Mouse (Mus musculus) spleen, adult 18-20 months (tissue): ENCODE data around the gene Tpm3.

ENCODE experiments used
- DNase-seq, 2 experiments: peaks; one replicate each; pipeline ENCODE4 v3.0.0; 2022; ENCODE audit warnings: mixed read lengths in 2 of 2

The Tpm3 gene

DNA sequence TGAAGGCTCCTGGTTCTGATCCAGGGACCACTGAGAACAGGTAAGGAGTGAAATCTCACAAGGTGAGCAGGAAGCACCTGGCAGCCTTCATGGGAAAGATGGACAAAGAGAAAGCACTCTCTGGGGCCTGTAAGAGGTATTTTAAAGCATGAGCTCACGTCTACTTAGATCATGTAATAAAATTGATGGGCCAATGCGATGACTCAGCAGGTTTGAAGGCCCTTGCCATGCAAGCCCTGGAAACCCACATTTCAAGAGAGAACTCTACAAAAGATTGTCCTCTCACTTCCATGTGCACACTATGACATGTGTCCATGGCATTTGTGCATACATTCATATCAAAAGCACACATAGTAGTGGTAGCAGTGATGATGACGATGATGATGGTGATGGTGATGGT is 67.5 kb downstream of the Tpm3 start:
- no peak for DNase-seq

DNA sequence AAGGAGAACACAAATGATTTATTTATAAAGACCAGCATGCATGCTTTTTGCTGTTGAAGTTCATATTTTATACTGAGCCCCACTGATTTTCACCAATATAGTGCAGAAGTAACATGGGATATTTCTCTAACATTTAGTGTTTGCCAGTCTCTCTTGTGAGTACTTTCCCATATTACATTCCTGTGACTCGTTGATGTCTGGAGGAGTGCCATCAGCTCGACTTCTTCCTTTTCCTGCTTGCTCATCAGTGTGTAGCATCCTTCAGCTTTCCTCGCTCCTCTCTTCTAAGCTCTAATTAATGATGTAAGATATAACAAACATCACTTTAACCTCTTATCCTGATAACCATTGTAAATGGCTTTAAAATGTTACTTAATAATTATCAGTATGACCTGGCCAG is 73.0 kb downstream of the Tpm3 start:
- no peak for DNase-seq

DNA sequence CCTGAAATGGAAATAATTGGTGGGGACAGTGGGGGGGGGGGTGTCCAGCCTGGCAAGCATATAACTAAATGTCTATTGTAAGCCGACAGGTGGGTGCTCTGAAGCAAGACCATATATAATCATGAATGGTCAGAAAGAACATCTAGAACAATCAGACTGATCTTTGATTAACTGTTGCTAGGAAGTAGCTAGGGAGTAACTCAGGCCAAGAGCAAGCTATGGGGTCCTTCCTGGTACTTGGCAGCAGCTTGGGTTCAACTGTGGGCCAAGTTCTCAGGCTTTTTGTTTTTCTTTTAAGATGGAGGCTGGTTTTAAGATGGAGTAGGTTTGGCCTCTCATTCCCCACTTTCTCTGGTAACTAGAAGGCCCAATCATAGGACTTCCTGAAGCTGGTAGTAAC is 74.2 kb downstream of the Tpm3 start:
- DNase-seq, result no peak
